Mouse (Mus musculus): ENCODE measurements around the gene Aqp12.

Aqp12 gene

GRCm38 (mm10) chr1:93015136-93015535 is 9.0 kb downstream of the Aqp12 start:
- DNase-seq (ENCODE audit: low read depth, low spot score), result no peak

GRCm38 (mm10) chr1:93018716-93019115 is 12.6 kb downstream of the Aqp12 start:
- no peak for DNase-seq (ENCODE audit: low read depth, low spot score)

- DNase-seq (ENCODE audit: low read depth, low spot score), result no peak
These were observed 14.5 kb downstream of the Aqp12 start for GRCm38 (mm10) chr1:93020602-93021001.

GRCm38 (mm10) chr1:93026600-93026999 is 20.5 kb downstream of the Aqp12 start:
- DNase-seq (ENCODE audit: low read depth, low spot score), result no peak

GRCm38 (mm10) chr1:93029387-93029786 is 23.3 kb downstream of the Aqp12 start:
- no peak for DNase-seq (ENCODE audit: low read depth, low spot score)

GRCm38 (mm10) chr1:93030060-93030459 is 23.9 kb downstream of the Aqp12 start:
- no peak for DNase-seq (ENCODE audit: low read depth, low spot score)

- no peak for DNase-seq (ENCODE audit: low read depth, low spot score)
These were observed 25.1 kb downstream of the Aqp12 start for GRCm38 (mm10) chr1:93031199-93031598.

- no peak for DNase-seq (ENCODE audit: low read depth, low spot score)
These were observed 27.9 kb downstream of the Aqp12 start for GRCm38 (mm10) chr1:93033989-93034388.

- no peak for DNase-seq (ENCODE audit: low read depth, low spot score)
These were observed 29.8 kb downstream of the Aqp12 start for GRCm38 (mm10) chr1:93035981-93036380.

GRCm38 (mm10) chr1:93046153-93046789 is 40.1 kb downstream of the Aqp12 start:
- DNase-seq (ENCODE audit: low read depth, low spot score), result no peak

- no peak for DNase-seq (ENCODE audit: low read depth, low spot score)
These were observed 43.9 kb downstream of the Aqp12 start for GRCm38 (mm10) chr1:93050071-93050470.

- no peak for DNase-seq (ENCODE audit: low read depth, low spot score)
These were observed 45.1 kb downstream of the Aqp12 start for GRCm38 (mm10) chr1:93051124-93051833.
